Mouse (Mus musculus): ENCODE results near the gene Agl.

Agl gene

DNA sequence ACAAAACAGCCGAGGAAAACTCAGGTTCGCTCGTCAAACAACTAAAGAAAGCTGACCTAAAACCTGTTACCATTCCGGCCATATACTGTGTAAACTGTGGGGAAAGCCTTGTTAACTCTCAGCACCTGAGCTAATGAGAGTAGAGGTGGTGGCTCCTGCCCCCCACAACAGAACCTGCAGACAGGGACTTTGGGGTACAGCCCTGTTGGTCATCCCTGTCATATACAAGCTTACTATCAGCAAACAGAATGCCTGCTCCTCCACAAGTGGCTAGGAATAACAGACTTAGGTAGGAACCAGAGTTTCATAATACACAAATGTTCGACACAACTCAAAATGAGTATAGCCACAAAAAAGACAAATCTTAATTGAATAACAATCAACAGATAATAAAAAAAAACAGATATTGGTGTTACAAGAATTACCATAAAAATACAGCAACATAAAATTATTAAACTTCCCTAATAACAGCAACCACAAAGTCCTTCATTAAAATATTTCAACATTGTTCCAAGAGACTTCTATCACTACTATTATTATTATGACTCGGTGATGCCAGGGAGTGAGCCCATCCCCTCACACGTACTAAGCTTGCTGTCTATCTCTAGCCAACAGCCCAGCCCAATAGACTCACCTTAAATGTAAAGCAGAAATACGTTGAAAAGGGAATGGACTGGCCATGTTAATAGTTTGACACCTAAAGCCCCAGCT, 112.9 kb downstream of the Agl start:
- DNase-seq (ENCODE audit: low read depth, low spot score), result no peak

DNA sequence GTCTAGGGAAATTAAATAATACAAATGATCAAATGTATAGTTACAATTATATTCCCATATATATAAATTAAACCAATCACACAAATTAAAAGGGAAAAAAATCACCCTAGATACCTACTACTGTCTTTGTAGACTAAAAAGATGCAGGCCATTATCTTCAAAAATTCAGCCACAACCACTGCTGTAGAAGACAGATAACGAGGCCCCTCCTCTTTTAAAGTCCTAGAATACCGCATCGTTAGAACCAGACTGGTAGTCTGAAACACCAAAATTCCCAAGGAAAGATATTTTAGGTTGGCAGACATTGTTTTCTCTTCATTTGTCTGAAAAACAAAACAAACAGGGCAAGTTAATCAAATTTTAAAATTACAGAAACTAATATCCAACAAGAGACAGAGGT, 113.7 kb downstream of the Agl start:
- no peak for DNase-seq (ENCODE audit: low read depth, low spot score)
